Mouse (Mus musculus) urinary bladder, postnatal 10 days (tissue): ENCODE results near the gene 4931406C07Rik.

Source experiments
- DNase-seq: peaks from one replicate; pipeline ENCODE4 v3.0.0; 2022; ENCODE audit warnings: low spot score

4931406C07Rik gene

DNA sequence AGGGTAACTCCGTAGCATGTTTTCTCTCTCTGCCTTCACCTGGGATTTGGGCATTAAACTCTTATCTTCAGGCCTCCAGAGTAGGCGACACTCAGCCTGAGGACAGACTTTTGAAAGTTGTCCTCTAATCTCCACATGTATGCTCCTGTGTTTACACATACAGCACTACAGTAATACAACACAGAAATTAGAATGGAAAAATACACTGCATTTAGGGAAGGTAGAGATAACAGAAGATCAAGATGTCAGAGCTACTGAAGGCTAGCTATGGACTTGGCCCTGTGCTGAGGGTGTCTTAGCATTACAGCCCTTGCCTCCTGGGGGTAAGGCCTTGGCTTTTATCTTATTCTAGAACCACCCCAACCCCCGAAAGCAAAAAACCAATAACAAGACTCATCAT, 17.8 kb downstream of the 4931406C07Rik start:
- DNase-seq = no peak

DNA sequence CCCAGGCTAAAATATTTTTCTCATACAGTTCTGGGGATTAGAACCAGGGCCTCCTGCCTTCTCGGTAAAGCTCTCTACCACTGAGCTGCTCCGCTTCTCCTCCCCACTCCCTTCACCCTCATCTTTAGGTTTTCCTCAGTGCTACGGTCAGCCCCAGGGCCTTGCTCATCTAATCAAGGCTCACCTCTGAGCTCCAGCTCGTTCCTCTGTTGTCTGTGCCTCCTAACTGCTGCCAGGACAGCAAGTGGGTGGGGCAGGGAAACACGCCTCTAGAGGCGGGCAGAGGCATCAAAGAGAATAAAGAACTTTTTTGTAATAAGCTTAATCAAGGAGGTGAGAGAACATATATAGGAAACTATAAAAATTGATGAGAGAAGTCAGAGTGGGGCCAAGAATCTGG, 18.4 kb downstream of the 4931406C07Rik start:
- no peak for DNase-seq

DNA sequence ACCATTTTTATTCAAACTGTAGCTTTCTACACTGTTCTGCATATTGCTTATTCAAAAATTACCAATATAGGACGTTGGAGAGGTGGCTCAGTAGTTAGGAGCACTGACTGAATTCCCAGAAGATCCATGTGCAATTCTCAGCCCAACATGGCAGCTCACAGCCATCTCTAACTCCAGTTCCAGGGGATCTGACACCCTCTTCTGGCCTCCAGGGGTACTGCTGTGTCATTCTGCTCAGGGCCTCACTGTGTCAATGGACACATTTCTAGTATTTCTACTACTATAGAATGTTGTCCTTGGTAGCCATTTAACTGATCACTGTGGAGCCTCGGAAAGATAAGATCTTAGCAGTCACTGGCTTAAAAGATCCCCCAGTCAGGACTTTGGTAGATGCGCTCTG, 20.8 kb downstream of the 4931406C07Rik start:
- DNase-seq = no peak

DNA sequence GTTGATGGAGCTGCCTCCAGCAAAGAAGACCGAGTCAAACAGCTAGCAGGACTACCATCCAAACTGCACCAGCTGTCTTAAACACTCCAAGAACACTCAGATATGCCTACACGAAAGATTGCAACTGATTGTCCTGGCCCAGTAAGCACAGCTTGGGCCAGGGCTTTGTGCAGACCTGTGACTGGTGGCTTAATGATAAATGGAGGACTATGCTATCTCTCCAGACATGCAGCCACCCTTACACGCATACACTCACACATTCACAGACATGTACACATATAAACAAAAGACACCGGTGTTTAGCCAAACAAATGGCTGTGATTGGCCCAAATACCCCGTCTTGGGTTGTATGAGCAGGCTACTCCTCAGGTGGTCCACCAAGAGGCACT, 25.8 kb downstream of the 4931406C07Rik start:
- no peak for DNase-seq

DNA sequence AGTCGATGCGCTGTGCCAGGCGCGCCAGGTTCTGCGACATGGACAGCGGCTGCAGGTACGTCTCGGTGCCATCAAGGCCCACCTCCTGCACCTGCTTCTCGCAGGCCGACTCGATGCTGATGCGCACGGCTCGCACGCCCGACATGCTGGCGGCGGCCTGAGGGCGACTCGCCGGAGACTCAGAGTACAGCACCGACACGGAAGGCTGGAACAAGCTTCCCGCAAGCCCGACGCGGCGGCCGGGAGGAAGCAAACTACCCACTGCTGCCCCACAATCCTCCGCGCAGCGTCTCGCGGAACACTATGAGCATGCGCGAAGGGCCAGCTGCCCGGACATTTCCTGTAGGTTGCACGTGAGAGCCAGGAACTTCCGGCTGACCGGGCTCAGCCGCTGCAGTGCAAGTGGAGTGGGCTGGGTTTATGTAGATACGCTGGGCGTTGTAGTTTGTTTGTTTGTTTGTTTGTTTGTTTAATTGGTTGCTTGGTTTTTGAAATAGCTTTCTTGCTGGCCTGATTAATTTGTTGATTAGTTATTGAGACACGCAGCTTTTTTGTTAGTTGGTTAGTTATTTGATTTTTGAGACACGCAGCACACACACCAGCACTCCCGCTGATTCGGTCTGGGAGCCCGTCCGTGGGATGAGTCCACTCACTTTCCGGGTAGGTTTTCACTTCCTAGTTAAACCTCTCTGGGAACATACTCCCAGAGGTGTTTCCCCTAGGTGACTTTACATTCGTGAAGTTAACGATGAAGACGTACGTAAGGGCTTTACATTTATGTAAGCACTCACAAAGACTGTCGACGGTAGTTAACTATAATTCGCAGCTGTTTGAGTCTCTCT, 26.4 kb downstream of the 4931406C07Rik start, which contains the start of gene Med17:
Med17 (minus strand) TSS at position 283 of the 842 bp plus-strand sequence.
- peak; percentile 72 for DNase-seq

DNA sequence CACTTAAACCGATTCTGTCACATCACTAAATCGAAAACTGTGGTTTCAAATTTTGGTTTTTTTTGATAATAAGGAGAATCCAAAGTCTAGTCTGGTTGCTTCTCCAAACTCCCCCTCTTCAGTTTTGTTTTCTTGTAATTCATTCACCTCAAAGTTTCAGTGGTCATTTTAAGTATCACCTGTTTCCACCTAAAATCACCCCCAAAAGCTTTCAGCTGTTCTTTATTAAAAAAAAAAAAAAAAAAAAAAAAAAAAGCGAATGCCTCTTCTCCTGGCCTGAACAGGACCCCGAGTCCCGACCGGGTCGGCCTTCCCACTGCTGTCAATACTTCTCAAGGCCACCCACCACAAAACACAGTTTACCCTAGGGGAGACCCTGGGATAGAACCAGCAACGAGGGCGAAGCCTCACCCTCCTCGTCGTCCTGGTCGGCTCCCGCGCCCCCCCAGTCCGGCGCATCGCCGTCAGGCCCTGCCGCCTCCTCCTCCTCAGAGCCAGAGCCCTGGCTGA, 27.1 kb downstream of the 4931406C07Rik start:
- no peak for DNase-seq

DNA sequence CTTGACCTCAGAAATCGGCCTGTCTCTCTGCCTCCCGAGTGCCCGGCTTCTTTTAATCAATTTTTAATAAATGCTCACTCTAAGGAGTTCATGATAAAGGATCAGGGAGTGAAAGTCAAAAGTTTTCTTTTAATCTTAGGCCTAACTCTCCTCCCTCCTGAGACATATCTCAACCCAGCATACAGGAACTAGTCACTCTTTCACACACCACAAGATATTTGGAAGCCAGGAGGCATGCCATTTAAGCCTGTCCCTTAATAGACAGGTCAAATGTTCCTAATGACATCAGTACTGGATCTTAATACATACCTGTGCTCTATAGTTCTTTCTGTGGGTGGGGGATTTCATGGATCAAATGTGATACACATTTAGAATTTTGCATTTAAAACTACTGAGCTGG, 27.9 kb downstream of the 4931406C07Rik start:
- no peak for DNase-seq

DNA sequence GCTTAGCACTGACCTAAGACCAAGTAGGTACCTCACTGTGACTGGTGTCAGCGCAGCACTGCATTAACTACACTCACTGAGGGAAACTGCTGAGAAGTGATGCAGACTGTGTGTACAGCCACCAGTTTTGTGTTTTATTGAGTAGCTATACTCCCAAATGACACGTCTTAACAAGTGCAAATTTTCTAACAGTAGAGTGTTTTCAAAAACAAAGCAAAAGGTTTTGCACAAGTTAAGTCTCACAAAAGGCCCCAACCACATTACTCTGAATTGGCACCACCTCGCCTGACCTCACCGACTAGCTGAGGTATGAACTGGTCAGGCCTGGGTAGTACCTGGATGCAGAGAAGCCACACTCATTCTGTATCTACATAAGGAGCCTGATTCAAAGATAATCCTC, 29.4 kb downstream of the 4931406C07Rik start:
- DNase-seq = no peak

DNA sequence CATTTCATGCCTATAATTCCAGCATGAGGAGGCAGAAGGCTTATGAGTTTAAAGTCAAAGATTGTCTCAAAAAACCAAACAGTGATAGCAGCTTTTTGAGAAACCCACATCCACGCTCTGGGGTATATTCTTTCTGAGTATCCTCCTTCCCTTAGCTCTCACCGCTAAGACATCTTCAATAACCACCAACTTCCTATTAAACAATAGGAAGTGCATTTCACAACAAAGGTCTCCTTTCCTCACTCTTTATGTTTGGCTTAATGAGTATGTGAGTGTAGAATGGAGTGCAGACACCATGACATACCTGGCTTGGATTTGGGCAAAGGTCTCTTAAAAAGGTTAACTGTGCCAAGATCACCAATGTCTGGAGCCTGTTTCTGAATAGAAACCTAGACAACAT, 32.3 kb downstream of the 4931406C07Rik start:
- no peak for DNase-seq

DNA sequence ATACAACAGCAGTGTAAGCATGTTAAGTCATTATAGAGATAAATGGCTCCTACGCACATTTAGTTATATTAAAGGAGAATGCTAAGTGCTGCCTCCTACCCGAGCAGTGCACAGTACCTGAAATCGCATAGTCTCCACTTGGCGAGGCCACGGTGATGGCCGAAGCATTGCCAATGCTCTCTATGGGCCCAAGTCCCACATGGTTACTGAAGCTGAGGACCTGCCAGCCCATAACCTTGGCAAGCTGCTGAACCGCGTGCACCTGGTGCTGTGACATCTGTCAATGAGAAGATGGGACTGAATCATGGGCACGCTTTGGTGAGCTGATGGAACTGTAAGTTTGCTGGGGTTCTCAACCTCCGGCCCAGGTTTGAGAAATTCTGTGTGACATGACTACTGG, 42.8 kb downstream of the 4931406C07Rik start:
- DNase-seq = no peak

DNA sequence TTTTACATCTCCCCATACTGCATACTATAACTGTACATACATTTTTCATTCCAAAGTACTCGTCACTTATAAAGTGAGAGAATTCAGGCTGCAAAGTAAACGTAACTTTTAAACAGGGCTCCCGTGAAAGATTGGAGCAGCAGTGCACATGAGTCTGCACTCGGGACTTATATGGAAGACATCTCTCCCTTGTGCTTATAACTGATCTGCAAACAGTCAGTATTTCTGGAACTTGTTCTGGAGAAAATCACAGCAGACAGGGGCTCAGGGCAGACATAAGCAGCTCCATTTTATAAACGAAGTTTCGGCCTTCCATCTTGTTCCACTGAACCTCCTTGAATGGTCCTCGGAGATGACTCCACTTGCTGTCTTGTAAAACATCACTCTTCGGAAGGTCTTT, 44.3 kb downstream of the 4931406C07Rik start:
- DNase-seq = no peak

DNA sequence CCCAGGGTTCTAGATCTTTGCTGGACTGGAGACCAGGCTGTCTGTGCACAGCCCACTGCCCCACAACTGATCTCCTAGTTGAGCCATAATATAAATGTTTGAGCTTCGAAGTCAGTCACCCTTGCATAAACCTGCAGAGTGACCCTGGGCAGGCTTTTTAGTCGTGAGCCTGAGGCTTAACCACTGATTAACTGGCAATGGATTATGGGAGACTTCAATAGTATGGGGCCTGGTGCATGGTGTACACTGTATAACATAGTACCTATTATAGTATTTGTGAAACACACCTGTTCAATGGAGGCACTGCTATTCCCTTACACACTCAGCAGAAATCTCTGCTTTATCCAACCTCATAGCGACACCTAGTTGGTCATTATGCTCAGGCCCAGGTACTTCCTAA, 50.0 kb downstream of the 4931406C07Rik start:
- DNase-seq = no peak

DNA sequence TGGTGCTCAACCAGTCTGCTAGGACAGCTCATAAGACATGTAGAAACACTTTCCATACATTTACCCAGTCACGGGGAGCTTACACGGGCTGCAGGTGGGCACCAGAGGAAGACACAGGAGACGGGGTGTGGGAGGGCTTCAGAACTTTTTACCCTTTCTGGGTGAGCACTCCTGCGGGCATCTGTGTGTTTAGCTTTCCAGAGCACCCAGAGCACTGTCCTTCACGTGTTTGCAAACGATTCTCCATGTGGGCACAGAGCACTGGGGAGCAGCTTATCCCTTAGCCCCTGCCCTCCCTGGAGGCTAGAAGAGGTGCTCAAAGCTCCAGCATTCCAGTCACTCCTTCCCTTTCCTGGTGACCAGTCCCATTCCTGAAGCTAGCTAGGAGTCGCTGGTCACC, 51.7 kb downstream of the 4931406C07Rik start:
- no peak for DNase-seq

DNA sequence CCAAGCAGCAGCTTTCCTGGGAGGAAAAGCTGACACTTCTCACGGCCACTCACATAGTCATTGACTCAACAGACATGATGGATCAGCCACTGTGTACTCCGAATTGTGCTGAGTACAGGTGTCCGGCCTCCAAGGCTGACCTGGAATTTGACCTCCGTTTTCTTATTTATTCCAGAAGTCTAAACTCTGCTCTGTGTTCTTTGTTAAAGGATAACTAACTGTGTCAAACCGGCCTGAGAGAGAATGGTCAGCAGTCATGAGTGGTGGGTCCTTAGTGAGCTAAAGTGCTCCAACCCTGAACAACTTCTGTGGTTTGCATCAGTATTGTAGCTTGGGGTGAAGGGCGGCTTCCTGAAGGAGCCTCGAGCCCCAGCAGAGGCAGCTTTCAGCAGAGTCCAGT, 54.1 kb downstream of the 4931406C07Rik start:
- no peak for DNase-seq

DNA sequence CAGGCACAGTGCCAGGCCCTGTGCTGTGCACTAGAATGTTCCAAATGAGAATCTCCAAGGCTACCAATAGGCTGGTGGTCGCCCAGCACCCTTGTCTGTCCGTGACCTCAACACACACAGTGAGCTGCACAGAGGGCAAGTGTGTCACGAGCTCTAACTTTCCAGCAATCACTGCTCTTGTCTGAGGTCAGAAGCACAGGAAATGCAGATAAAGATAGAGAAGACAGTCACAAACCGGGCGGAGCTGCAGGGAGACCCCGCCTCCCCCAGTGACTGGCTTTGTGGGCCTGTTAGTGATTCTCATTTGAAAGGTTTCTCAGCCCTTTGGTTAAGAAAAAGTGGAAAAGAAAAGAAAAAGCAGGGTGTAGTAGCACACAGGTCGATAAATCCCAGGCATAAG, 55.9 kb downstream of the 4931406C07Rik start:
- no peak for DNase-seq

DNA sequence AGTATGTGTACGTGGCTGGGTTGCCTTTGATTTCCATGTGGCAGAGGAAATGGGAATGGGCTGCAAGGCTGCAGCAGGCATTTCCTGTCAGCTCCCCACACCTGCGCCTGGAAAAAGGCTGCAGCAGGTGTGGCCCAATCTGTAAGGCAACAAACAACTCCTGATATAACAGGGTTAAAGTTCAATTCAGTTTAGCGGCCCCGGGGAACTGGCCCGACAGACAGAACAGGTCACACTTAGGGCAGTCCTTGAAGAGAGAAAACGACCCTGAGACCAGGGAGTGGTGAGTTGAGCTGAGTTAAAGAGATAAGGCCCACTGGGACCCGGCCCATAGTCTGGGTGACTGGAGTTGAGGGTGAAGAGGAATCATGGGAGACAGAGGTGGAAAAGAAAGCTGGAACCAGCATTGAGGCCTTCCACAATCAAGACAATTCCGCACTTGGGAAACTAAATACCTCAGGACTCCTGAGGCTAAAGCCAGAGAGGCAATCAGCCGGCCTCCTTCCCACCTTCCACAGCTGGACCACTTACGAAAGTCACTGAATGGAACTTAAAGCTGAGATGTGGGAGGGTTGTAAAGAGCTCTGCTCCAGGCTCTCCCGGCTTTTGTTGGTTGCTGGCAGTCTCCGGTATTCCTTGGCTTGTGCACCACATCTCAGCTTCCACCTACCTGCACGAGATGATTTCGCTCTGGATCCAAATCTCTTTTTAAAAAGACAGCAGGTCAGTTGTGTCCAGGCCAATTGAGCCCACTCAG, 60.8 kb downstream of the 4931406C07Rik start:
- DNase-seq = no peak

DNA sequence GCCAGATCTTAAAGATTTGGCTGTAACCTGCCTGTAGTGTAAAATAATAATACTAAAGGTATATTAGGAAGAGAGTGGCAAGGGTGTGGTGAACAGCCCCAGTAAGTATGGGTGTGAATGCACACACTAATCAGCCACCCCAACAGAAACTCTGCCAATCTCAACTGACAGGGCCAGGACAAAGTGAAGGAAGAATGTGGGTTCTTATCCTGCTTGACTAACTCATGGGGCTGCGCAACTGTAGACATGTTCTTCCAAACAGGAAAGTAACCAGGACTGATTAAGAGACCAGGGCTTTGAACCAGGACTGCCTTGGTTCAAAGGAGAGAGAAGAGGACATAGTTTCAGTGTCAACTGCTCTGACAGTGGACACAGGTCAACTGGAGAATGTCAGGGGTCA, 64.1 kb downstream of the 4931406C07Rik start:
- DNase-seq = no peak

DNA sequence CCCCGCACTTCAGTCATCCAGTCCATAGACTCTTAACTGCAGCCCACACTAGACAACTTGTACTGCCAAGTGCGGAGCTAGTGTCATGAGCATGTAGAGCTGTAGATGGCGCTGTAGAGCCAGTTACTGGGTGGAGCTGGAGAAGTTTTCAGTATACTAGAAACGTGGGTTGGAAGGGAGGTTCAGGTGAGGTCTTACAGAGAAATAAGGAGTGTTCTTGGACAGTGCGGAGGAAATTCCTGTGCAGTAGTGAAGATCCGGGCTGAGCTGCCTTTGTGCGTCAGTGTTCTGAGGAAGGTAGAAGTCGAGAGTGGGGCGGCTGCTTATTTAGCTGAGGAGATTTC, 64.7 kb downstream of the 4931406C07Rik start:
- no peak for DNase-seq

DNA sequence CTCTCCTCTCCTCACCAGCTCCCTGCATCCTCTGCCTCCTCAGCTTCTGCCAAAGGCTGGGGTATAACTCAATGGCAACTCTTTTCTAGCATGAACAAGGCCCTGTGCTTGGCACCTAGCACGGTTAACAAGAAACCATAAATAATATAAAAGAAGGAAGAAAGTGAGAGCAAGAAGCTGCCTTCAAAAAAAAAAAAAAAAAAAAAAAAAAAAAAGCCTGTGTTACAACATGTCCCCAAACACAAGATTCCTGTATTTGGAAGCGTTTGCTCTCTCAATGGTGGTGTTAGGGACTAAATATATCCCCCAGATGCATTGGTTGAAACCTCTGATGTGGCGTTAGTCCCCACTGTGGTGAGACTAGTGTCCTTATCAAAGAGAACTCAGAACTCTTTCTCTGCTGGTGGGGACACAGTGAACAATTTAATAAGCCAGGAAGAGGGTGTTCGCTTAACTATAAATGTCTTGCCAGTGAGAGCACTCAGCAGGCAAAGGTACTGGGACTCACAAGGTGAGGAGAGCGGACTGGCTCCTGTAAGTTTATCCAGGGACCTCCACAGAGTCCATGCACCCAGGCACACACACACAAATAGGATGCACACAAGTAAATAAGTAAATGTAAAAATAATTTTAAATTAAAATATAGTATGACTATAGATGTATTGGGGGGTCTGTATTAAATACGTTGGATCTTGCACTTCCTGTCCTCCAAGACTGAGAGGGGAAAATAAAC, 65.2 kb downstream of the 4931406C07Rik start:
- no peak for DNase-seq

DNA sequence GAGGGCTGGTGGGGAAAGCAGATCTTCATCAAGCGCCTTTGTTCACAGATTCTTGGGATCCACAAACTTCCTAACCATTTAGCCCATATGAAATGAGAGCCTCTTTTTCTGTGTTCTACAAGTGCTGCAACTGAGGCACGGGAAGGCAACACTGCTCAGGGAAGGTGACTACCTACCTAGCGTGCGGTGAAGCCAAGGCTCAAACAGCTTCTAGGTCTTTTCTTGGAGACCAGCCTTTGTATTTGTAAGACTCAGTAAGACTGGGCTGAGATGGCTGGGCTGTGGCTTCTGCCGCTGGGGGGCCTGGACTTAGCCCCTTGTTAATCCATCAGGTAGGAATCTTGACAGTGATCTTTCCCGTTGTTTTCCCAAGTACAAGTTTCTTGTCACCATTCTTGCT, 66.2 kb downstream of the 4931406C07Rik start:
- no peak for DNase-seq

DNA sequence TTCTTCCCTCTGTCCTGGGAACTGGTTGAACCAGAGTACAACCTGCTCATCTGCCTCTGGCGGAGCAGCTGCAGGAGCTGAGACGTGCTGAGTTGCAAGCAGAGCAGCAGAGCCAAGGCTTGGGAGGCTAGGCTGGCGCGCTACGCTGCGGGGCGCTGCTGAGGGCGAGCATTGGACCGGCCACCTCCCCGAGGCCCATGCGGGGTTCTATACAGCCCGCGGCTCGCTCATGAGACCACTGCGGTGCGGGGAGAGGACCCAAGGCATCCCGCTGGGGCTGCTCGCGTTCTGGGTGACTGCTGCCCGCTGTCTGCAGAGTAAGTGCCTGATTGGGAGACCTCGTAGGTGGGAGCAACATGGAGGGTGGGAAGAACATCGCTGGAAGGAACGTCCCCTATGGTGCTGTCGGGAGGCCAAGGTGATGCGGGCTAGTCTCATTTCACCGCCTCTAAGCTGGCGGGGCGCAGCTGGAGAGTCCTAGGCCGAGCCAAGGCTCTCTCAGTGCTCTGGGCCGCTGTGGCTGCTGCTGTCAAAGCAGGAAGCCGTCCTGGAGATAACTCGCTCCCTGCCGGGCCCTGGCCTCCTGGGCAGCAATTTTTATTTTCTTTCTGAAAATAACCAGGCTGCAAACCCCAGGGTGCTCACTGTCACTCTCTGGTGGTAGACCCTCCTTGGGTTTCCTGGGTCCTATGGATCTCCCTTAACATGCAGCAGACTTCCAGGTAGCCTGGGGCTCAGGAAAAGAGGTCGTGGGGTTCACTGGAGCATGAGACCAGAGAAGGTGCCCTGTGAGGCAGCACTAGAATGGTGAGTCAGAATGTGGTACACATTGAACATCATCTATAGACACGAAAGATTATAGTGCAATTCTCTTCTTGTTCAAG, 67.0 kb downstream of the 4931406C07Rik start, which contains the start of gene Vstm5:
Vstm5 (plus strand) TSS at position 4 of the 884 bp plus-strand sequence.
- no peak for DNase-seq
